Mouse (Mus musculus) embryonic facial prominence, embryonic 11.5 days (tissue): ENCODE measurements at regions not wholly inside any gene's neighbourhood (a gene's known extent, or its start where the extent isn't known, plus 50 kb on each side); places are given as distances from the start of the nearest gene placed in this dataset.

ENCODE experiments used
- ATAC-seq: fragments of 200-750 bp; cut with Nextera tagmentation; replicated peaks from 2 replicates; pipeline ENCODE4 v1.8.0; 2017; ENCODE audit warnings: low read depth; ENCODE audit not compliant: insufficient number of reproducible peaks, low FRiP score, low TSS enrichment
- DNase-seq: peaks from one replicate; pipeline ENCODE4 v3.0.0-alpha.2; 2015; ENCODE audit warnings: low spot score
- H3K27ac ChIP-seq: fragments of 300-500 bp; sonication (generic); replicated peaks from 2 replicates; pipeline ENCODE4 v1.5.1; 2014; ENCODE audit warnings: mild to moderate bottlenecking, low read depth, low read length, control low read depth
- H3K27me3 ChIP-seq: fragments of 300-500 bp; sonication (generic); 2 replicates; pipeline ENCODE4 v1.6.1; 2014; ENCODE audit warnings: mild to moderate bottlenecking, low read length, moderate library complexity, mixed read lengths; ENCODE audit not compliant: control insufficient read depth, insufficient read depth
- H3K36me3 ChIP-seq: fragments of 300-500 bp; sonication (generic); replicated peaks from 2 replicates; pipeline ENCODE4 v1.6.1; 2014; ENCODE audit warnings: low read depth, mild to moderate bottlenecking, low read length, moderate library complexity, mixed read lengths; ENCODE audit not compliant: control insufficient read depth, insufficient read depth
- H3K4me1 ChIP-seq: fragments of 300-500 bp; sonication (generic); 2 replicates; pipeline ENCODE4 v1.6.1; 2014; ENCODE audit warnings: low read length, mixed read lengths; ENCODE audit not compliant: control insufficient read depth, insufficient read depth
- H3K4me2 ChIP-seq: fragments of 300-500 bp; sonication (generic); 2 replicates; pipeline ENCODE4 v1.6.1; 2014; ENCODE audit warnings: low read depth, mild to moderate bottlenecking, control low read depth, low read length, moderate library complexity
- H3K4me3 ChIP-seq: fragments of 300-500 bp; sonication (generic); 2 replicates; pipeline ENCODE4 v1.5.1; 2014; ENCODE audit warnings: low read depth, low read length, control low read depth
- H3K9ac ChIP-seq: fragments of 300-500 bp; sonication (generic); replicated peaks from 2 replicates; pipeline ENCODE4 v1.6.1; 2014; ENCODE audit warnings: mild to moderate bottlenecking, control low read depth, low read length
- H3K9me3 ChIP-seq: fragments of 300-500 bp; sonication (generic); replicated peaks from 2 replicates; pipeline ENCODE4 v1.6.1; 2016; ENCODE audit warnings: mild to moderate bottlenecking, low read length, inconsistent platforms, mixed read lengths; ENCODE audit not compliant: control insufficient read depth
- WGBS: fragments of 180-500 bp; shearing (Covaris S2); extraction: QIAGEN DNeasy Blood & Tissue Kit; methylation state at CpG from one replicate; pipeline ENCODE4 v1.1.7; 2014; 5-methylcytosine and 5-hydroxymethylcytosine counted together

DNA sequence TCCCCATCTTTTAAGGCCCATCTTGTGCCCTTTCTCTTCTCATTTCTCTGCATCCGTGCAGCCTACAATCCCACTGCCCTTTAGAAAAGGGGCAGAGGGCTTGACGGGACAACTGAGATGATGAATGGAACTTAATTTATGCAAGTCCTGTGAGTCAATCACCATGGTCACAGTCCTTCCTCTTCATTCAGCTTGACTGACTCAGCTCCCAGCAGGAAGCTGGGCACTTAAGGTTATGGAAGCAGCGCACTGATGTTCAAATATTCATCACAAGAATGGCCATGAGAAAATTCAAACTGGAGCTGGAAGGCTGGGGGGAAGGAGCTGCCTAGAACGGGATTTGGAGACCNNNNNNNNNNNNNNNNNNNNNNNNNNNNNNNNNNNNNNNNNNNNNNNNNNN lies 233.5 kb downstream of the Gm11077 start:
- no peak overlapping the region for H3K4me3 ChIP-seq
- 39% methylated on average over 4 of the region's 4 CpGs for WGBS
- no peak overlapping the region for H3K27ac ChIP-seq
- H3K27me3 ChIP-seq = no peaks in the 10 kb centered on the region
- no peaks in the 10 kb centered on the region for H3K4me1 ChIP-seq
- no peak overlapping the region for H3K9ac ChIP-seq
- no peak overlapping the region for H3K4me2 ChIP-seq
- H3K36me3 ChIP-seq = no peaks in the 10 kb centered on the region
- H3K9me3 ChIP-seq = no peaks in the 10 kb centered on the region
- ATAC-seq (no peak), DNase-seq (no peak)

DNA sequence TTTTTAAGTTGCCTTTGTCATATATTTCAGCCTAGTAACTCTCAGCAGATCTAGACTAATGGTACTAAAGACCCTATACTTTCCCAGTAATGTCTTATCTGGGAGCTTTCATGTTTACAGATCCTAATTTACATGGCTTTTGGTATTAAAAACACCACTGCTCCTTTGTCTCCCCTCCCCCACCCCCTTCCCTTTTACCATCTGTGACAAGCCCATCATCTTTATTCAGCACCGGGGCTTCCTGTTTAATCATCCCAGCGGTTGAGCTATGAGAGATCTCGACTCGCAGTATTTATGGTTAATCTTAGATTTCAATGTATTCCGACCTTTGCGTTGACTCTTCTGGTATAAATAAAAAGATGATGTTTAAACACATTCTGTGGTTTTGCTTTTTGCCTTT lies 244.6 kb downstream of the Gm11077 start:
- ATAC-seq (no peak), DNase-seq (no peak)
- no peaks in the 10 kb centered on the region for H3K27me3 ChIP-seq
- no peak overlapping the region for H3K9ac ChIP-seq
- no peaks in the 10 kb centered on the region for H3K4me1 ChIP-seq
- 69% methylated on average over 6 of the region's 6 CpGs for WGBS
- no peak overlapping the region for H3K4me2 ChIP-seq
- no peaks in the 10 kb centered on the region for H3K9me3 ChIP-seq
- no peaks in the 10 kb centered on the region for H3K36me3 ChIP-seq
- no peak overlapping the region for H3K27ac ChIP-seq
- H3K4me3 ChIP-seq = no peak overlapping the region

DNA sequence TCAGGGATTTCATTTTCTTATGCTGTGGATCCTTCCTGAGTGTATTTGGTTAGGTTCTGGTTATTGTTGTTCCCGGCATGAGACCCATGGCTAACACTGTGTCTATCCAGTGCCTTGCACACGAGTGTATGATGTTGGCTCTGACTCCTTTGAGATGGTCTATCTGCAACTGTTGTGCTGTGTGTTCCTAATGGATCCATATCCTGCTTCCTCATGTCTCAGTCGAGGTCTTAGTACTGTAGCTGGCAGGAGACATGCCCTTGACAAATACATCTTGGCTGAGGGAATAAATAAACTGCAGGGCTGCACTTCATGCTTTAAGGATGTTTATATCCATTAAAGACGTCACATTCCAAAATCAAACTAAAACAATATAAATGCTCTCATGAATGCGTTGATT lies 247.9 kb downstream of the Gm11077 start:
- H3K9me3 ChIP-seq = no peaks in the 10 kb centered on the region
- H3K4me1 ChIP-seq = no peaks in the 10 kb centered on the region
- H3K9ac ChIP-seq = no peak overlapping the region
- ATAC-seq (no peak), DNase-seq (no peak)
- no peak overlapping the region for H3K4me3 ChIP-seq
- no peak overlapping the region for H3K27ac ChIP-seq
- 88% methylated on average over 5 of the region's 5 CpGs for WGBS
- no peak overlapping the region for H3K4me2 ChIP-seq
- no peaks in the 10 kb centered on the region for H3K36me3 ChIP-seq
- no peaks in the 10 kb centered on the region for H3K27me3 ChIP-seq

DNA sequence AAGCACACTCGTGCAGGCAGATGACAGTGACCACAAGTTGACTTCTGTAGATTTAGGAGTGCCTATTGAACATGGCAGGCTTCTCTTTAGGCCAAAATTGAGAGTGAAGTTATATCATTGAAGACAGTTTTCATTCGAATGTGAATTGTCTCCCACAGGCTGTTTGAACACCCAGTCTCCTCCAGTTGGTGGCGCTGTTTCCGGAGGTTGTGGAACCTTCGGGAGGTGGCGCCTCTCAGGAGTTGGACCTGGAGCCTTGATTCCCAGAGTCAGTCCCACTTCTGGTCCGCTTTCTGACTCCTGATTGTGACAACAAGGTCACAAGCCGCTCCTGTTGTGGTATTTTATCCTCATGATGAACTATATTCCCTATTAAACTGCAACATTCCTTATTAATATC lies 254.5 kb downstream of the Gm11077 start:
- H3K9ac ChIP-seq = no peak overlapping the region
- H3K4me2 ChIP-seq = no peak overlapping the region
- H3K27ac ChIP-seq = no peak overlapping the region
- 92% methylated on average over 8 of the region's 8 CpGs for WGBS
- H3K36me3 ChIP-seq = no peaks in the 10 kb centered on the region
- no peaks in the 10 kb centered on the region for H3K4me1 ChIP-seq
- H3K4me3 ChIP-seq = no peak overlapping the region
- ATAC-seq (no peak), DNase-seq (no peak)
- H3K27me3 ChIP-seq = no peaks in the 10 kb centered on the region
- H3K9me3 ChIP-seq = no peaks in the 10 kb centered on the region

DNA sequence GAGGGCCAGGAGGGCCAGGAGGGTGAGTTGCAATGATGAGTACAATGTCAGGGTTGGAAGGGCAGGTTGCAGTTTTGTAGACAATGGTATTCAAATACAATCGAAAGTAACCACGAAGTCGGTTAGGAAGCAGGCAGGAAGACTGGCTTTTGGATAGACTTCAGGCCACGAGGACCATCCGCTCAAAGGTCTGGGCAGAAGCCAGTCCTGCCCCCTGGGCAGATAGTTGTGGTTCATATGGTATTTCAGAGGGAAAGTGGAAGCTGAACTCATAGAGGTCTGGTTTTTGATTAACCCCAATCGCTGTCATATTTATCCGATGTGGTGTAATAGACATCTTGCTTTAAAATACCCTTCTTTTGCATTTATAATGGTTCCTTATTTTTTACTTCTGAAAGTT lies 255.2 kb downstream of the Gm11077 start:
- H3K9me3 ChIP-seq = no peaks in the 10 kb centered on the region
- H3K36me3 ChIP-seq = no peaks in the 10 kb centered on the region
- H3K4me3 ChIP-seq = no peak overlapping the region
- DNase-seq (no peak), ATAC-seq (no peak)
- H3K27me3 ChIP-seq = no peaks in the 10 kb centered on the region
- WGBS = 95% methylated on average over 7 of the region's 7 CpGs
- no peak overlapping the region for H3K4me2 ChIP-seq
- no peak overlapping the region for H3K27ac ChIP-seq
- H3K9ac ChIP-seq = no peak overlapping the region
- H3K4me1 ChIP-seq = no peaks in the 10 kb centered on the region

DNA sequence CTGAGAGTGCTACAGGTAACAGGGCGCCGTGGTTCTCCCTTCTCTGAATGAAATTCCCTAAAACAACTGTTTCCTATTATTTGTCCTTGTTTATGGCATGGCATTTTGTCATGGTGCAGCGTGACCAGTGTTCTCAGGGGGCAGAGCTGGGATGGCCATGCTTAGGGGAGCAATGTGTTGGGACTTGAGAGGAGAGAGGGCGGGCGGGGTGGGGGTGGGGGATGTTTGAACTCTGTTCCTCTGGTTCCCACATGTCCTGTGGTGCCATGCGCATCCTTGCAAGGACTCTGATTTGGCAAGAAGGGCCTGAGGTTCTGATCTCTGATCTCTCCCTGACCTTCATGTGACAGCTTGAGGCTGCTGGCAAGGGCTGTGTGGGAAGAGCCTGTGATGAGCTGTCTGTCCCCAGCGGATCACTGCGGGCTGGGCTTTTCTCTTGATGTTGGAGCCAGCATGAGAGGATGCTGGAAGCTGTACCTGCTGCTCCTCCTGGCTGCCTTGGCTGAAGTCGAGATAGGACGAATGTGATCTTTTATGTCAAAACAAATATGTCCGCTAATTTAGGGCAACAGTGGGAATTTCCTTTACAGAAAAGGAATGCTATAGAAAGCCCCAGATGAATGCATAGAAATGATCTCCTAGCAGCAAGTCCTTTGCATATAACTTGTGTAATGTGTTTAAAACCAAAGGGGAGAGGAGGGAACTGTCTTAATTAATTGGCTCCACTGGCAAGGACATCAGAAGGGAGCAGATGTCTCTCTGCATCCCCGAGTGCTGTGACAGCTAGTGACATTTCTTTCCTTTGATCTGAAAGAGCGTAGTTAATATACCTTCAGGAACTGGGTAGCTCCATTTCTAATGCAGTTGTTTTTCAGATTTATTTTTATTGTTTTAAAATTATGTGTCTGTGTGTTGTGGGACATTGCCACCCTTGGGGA lies 255.2 kb upstream of the Pde3a start:
- H3K36me3 ChIP-seq = no peaks in the 10 kb centered on the region
- ATAC-seq (no peak; the same call in 1 of the 2 replicates), DNase-seq (no peak)
- WGBS = 79% methylated on average over 13 of the region's 13 CpGs
- H3K4me3 ChIP-seq = no peak overlapping the region
- H3K27me3 ChIP-seq = no peaks in the 10 kb centered on the region
- no peaks in the 10 kb centered on the region for H3K4me1 ChIP-seq
- no peaks in the 10 kb centered on the region for H3K9me3 ChIP-seq
- H3K9ac ChIP-seq = no peak overlapping the region
- H3K27ac ChIP-seq = no peak overlapping the region
- no peak overlapping the region for H3K4me2 ChIP-seq

DNA sequence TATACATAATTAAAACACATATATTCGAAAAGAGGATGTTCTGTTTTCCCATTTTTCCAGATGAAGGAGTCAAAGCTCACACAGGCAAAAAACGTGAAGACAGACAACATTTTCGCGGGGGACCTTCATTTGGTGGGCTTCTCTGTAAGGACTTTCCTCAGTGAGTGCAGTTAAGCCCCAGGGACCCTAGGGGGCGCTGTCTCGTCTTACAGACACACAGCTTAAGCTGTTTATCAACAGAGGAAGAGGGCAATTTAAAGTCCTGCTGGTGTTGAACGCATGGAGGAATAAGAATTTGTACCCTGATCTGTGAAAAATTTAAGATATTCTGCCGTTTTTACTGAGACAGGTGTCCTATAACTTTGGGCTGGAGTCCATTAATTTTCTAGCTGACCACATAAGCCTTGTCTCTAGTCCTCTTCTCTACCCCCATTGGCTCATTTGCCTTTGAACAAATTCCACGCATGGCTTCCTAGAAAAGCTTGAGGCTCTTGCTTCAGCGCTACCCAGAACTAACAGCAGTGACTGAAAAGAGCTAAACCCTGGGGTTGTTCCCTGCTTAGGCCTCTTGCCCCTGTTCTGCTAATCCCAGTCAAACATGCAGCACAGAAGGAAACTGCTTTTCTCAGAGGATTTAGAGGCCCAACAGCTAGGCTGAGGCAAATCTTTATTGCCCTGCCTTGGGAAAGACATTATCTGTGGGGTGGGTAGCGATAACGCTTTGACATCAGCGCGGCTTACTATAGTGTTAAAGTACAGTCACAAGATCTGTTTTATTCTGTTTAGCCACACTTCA lies 253.5 kb upstream of the Pde3a start:
- Histone ChIP-seq H3K36me3 (no peaks in the 10 kb centered on the region), H3K27ac (no peak overlapping the region), H3K9ac (no peak overlapping the region), H3K4me3 (no peak overlapping the region), H3K9me3 (no peaks in the 10 kb centered on the region), H3K27me3 (no peaks in the 10 kb centered on the region), H3K4me2 (no peak overlapping the region), H3K4me1 (no peaks in the 10 kb centered on the region)
- no peak for ATAC-seq
- 70% methylated on average over 14 of the region's 14 CpGs for WGBS
- peak; percentile 21 for DNase-seq

DNA sequence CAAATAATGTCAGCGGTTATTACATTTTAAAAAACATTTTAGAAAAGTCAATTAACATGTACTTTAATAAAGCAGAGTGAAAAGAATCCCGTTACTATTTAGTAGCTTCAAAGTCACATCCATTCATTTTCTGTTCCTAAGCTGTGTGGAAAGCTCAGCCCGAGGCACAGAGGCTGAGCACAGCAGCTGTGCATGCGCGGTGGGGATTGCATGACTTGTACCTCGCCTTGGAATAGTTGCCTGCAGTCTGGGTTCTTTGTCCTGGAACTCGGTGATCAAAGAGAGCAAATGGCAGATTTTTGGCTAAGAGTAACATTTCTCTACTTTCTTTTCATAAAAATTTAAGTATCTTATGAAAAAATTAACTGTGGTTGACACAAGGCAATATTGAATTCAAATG lies 251.0 kb upstream of the Pde3a start:
- Histone ChIP-seq H3K9me3 (no peaks in the 10 kb centered on the region), H3K27ac (no peak overlapping the region), H3K27me3 (no peaks in the 10 kb centered on the region), H3K4me1 (no peaks in the 10 kb centered on the region), H3K36me3 (no peaks in the 10 kb centered on the region), H3K4me2 (no peak overlapping the region), H3K9ac (no peak overlapping the region), H3K4me3 (no peak overlapping the region)
- DNase-seq = no peak
- 86% methylated on average over 7 of the region's 7 CpGs for WGBS
- no peak for ATAC-seq
